Mouse (Mus musculus) left cerebral cortex, postnatal 4 days (tissue): ENCODE measurements around the gene Gramd1a. TPM values are rescaled to one million over a fixed set of nuclear protein-coding genes. Genes with fewer than 3 reads are reported as not detected.

Source experiments
- DNase-seq: peaks from one replicate; pipeline ENCODE4 v3.0.0-alpha.2; 2022
- intact Hi-C: fragments of 180-260 bp; cut with DNase I; formaldehyde crosslinking; loops from one replicate; pipeline ENCODE4 v1.15.1; 2025
- total RNA-seq, 2 experiments: library from RNA; stranded (reverse); gene quantifications; 2 replicates each; pipeline ENCODE4 v1.2.3; 2021

The Gramd1a gene
- total RNA-seq, 2 experiments from 2014 or later, result 184 to 195 TPM

GRCm38 (mm10) chr7:31124381-31124780 lies 31.3 kb downstream of the Gramd1a start:
- intact Hi-C loops, result no loop called here
- DNase-seq, result no peak

- no peak for DNase-seq
- intact Hi-C loops, result no loop called here
These were observed 32.0 kb downstream of the Gramd1a start for GRCm38 (mm10) chr7:31123697-31124096.

- no peak for DNase-seq
- intact Hi-C loops, result no loop called here
These were observed 32.8 kb downstream of the Gramd1a start for GRCm38 (mm10) chr7:31122641-31123631.

GRCm38 (mm10) chr7:31119556-31119955 lies 36.1 kb downstream of the Gramd1a start:
- DNase-seq, result no peak
- intact Hi-C loops, result no loop called here

GRCm38 (mm10) chr7:31118486-31118885 lies 37.2 kb downstream of the Gramd1a start:
- no peak for DNase-seq
- intact Hi-C loops, result no loop called here

GRCm38 (mm10) chr7:31117465-31117864 lies 38.2 kb downstream of the Gramd1a start:
- no peak for DNase-seq
- intact Hi-C loops, result no loop called here

- intact Hi-C loops, result no loop called here
- DNase-seq, result no peak
These were observed 39.0 kb downstream of the Gramd1a start for GRCm38 (mm10) chr7:31116721-31117145.

- intact Hi-C loops, result no loop called here
- peak; percentile 48 for DNase-seq
These were observed 40.1 kb downstream of the Gramd1a start for GRCm38 (mm10) chr7:31115587-31116043.

GRCm38 (mm10) chr7:31115182-31115581 lies 40.5 kb downstream of the Gramd1a start, which contains the start of gene Hpn:
Gene Hpn, minus strand, starts transcription at chr7:31115290.
- intact Hi-C loops, result no loop called here

GRCm38 (mm10) chr7:31114646-31115045 lies 41.0 kb downstream of the Gramd1a start:
- intact Hi-C loops, result no loop called here
- no peak for DNase-seq

More at GRCm38 (mm10) chr7:31115182-31115581, 40.5 kb downstream of the Gramd1a start, which contains the start of gene Hpn:
- no peak for DNase-seq

GRCm38 (mm10) chr7:31113800-31114199 lies 41.9 kb downstream of the Gramd1a start:
- DNase-seq, result no peak
- intact Hi-C loops, result no loop called here

- no peak for DNase-seq
- intact Hi-C loops, result no loop called here
These were observed 43.7 kb downstream of the Gramd1a start for GRCm38 (mm10) chr7:31112036-31112435.

- no peak for DNase-seq
- intact Hi-C loops, result no loop called here
These were observed 44.8 kb downstream of the Gramd1a start for GRCm38 (mm10) chr7:31110861-31111385.

GRCm38 (mm10) chr7:31109796-31110195 lies 45.9 kb downstream of the Gramd1a start:
- intact Hi-C loops, result no loop called here
- no peak for DNase-seq

GRCm38 (mm10) chr7:31109091-31109490 lies 46.6 kb downstream of the Gramd1a start:
- DNase-seq, result peak; percentile 66
- intact Hi-C loops, result no loop called here

GRCm38 (mm10) chr7:31107781-31108180 lies 47.9 kb downstream of the Gramd1a start:
- no peak for DNase-seq
- intact Hi-C loops, result no loop called here

- no peak for DNase-seq
- intact Hi-C loops, result no loop called here
These were observed 49.5 kb downstream of the Gramd1a start for GRCm38 (mm10) chr7:31106166-31106565.

GRCm38 (mm10) chr7:31105061-31105768 lies 50.5 kb downstream of the Gramd1a start:
- intact Hi-C loops, result no loop called here

GRCm38 (mm10) chr7:31100786-31101185 lies 54.9 kb downstream of the Gramd1a start:
- DNase-seq, result no peak
- intact Hi-C loops, result no loop called here

More at GRCm38 (mm10) chr7:31105061-31105768, 50.5 kb downstream of the Gramd1a start:
- peak; percentile 54 for DNase-seq

GRCm38 (mm10) chr7:31099612-31099982 lies 56.1 kb downstream of the Gramd1a start:
- intact Hi-C loops, result no loop called here

More at GRCm38 (mm10) chr7:31099612-31099982, 56.1 kb downstream of the Gramd1a start:
- no peak for DNase-seq
